Mouse (Mus musculus) forebrain, embryonic 15.5 days (tissue): ENCODE measurements around the gene Aox4. TPM values are rescaled to one million over a fixed set of nuclear protein-coding genes. Genes with fewer than 3 reads are reported as not detected.

ENCODE experiments used
- ATAC-seq: fragments of 200-750 bp; cut with Nextera tagmentation; replicated peaks from 2 replicates; pipeline ENCODE4 v1.8.0; 2017; ENCODE audit warnings: mild to moderate bottlenecking, moderate TSS enrichment, moderate library complexity
- H3K27ac ChIP-seq: fragments of 300-500 bp; sonication (generic); replicated peaks from 2 replicates; pipeline ENCODE4 v1.5.1; 2015; ENCODE audit warnings: mild to moderate bottlenecking, inconsistent platforms
- H3K27me3 ChIP-seq: fragments of 300-500 bp; sonication (generic); 2 replicates; pipeline ENCODE4 v1.6.1; 2015; ENCODE audit warnings: inconsistent platforms
- H3K36me3 ChIP-seq: fragments of 300-500 bp; sonication (generic); 2 replicates; pipeline ENCODE4 v1.6.1; 2015; ENCODE audit warnings: mild to moderate bottlenecking, inconsistent platforms
- H3K4me1 ChIP-seq: fragments of 300-500 bp; sonication (generic); 2 replicates; pipeline ENCODE4 v1.6.1; 2015; ENCODE audit warnings: inconsistent platforms
- H3K4me2 ChIP-seq: fragments of 300-500 bp; sonication (generic); replicated peaks from 2 replicates; pipeline ENCODE4 v1.6.1; 2015; ENCODE audit warnings: mild to moderate bottlenecking, inconsistent platforms
- H3K4me3 ChIP-seq: fragments of 300-500 bp; sonication (generic); 2 replicates; pipeline ENCODE4 v1.5.1; 2015; ENCODE audit warnings: mild to moderate bottlenecking, inconsistent platforms
- H3K9ac ChIP-seq: fragments of 300-500 bp; sonication (generic); replicated peaks from 2 replicates; pipeline ENCODE4 v1.6.1; 2015; ENCODE audit warnings: mild to moderate bottlenecking, inconsistent platforms
- H3K9me3 ChIP-seq: fragments of 300-500 bp; sonication (generic); 2 replicates; pipeline ENCODE4 v1.6.1; 2016; ENCODE audit warnings: inconsistent platforms
- WGBS: fragments of 180-500 bp; shearing (Covaris S2); methylation state at CpG from one replicate; pipeline ENCODE4 v1.1.7; 2015; ENCODE audit warnings: mixed read lengths; 5-methylcytosine and 5-hydroxymethylcytosine counted together
- polyA plus RNA-seq: library from polyadenylated mRNA; unstranded; fragments of >200 nt; fragmentation: Nextera tagmentation; extraction: Ambion mirVana; gene quantifications from 2 replicates; pipeline ENCODE4 v1.2.1, GENCODE M21; 2015

Aox4 gene
- polyA plus RNA-seq, 1 experiment from 2014 or later, result 1.1 TPM

GRCm38 (mm10) chr1:58221070-58221469 lies 10.9 kb downstream of the Aox4 start:
- H3K27ac ChIP-seq, result peak overlapping the region; percentile 58

DNA sequence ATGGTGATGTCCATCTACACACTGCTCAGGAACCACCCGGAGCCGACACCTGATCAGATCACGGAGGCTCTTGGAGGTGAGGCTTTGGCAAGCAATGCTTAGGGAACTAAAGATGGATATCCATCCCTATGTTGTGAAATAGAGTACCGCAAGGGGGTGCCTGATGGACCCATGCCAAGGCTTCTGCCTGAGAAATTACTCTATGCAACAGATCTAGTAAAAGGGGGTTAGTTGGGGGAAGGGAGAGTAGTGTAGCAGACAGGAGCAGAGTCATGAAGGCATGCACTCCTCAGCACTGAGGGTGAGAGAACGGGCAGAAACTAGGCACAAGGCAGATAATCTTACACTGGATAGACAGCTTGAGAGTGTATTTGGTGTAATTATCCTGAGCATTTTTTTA lies 11.7 kb downstream of the Aox4 start:
- Histone ChIP-seq H3K4me2 (no peak overlapping the region), H3K27me3 (no peaks in the 10 kb centered on the region), H3K9me3 (no peaks in the 10 kb centered on the region), H3K4me3 (no peak overlapping the region), H3K9ac (no peak overlapping the region), H3K4me1 (peaks cover 15% of the 10 kb centered on the region), H3K27ac (peak overlapping the region; percentile 58), H3K36me3 (no peaks in the 10 kb centered on the region)
- ATAC-seq, result peak; percentile 84
- WGBS, result 72% methylated on average over 5 of the region's 5 CpGs

More at GRCm38 (mm10) chr1:58221070-58221469, 10.9 kb downstream of the Aox4 start:
- no peak overlapping the region for H3K9ac ChIP-seq
- no peak overlapping the region for H3K4me2 ChIP-seq
- ATAC-seq, result 0 out of 2 replicates have a peak, but pooled peaks have one; percentile 27
- H3K9me3 ChIP-seq, result no peaks in the 10 kb centered on the region
- H3K4me1 ChIP-seq, result peaks cover 22% of the 10 kb centered on the region
- H3K36me3 ChIP-seq, result no peaks in the 10 kb centered on the region
- whole genome bisulfite sequencing, result 51% methylated on average over 6 of the region's 6 CpGs
- H3K27me3 ChIP-seq, result no peaks in the 10 kb centered on the region
- H3K4me3 ChIP-seq, result no peak overlapping the region

GRCm38 (mm10) chr1:58228086-58228485 lies 17.9 kb downstream of the Aox4 start:
- 83% methylated on average over 6 of the region's 6 CpGs for WGBS
- no peak overlapping the region for H3K4me3 ChIP-seq
- H3K27me3 ChIP-seq, result no peaks in the 10 kb centered on the region

GRCm38 (mm10) chr1:58228916-58229315 lies 18.7 kb downstream of the Aox4 start:
- Histone ChIP-seq H3K27ac (no peak overlapping the region), H3K4me2 (no peak overlapping the region), H3K36me3 (no peaks in the 10 kb centered on the region), H3K4me3 (no peak overlapping the region), H3K9me3 (no peaks in the 10 kb centered on the region), H3K27me3 (no peaks in the 10 kb centered on the region), H3K9ac (no peak overlapping the region), H3K4me1 (no peaks in the 10 kb centered on the region)
- ATAC-seq, result no peak

More at GRCm38 (mm10) chr1:58228086-58228485, 17.9 kb downstream of the Aox4 start:
- no peaks in the 10 kb centered on the region for H3K9me3 ChIP-seq
- no peaks in the 10 kb centered on the region for H3K36me3 ChIP-seq
- H3K9ac ChIP-seq, result no peak overlapping the region
- no peak overlapping the region for H3K4me2 ChIP-seq
- no peak overlapping the region for H3K27ac ChIP-seq
- no peaks in the 10 kb centered on the region for H3K4me1 ChIP-seq
- no peak for ATAC-seq

- H3K4me1 ChIP-seq, result no peaks in the 10 kb centered on the region
- H3K9me3 ChIP-seq, result no peaks in the 10 kb centered on the region
- no peak overlapping the region for H3K4me3 ChIP-seq
- no peak overlapping the region for H3K9ac ChIP-seq
- no peaks in the 10 kb centered on the region for H3K36me3 ChIP-seq
- WGBS, result 94% methylated on average over 4 of the region's 4 CpGs
- no peaks in the 10 kb centered on the region for H3K27me3 ChIP-seq
- ATAC-seq, result no peak
- no peak overlapping the region for H3K27ac ChIP-seq
- H3K4me2 ChIP-seq, result no peak overlapping the region
Observed at GRCm38 (mm10) chr1:58229774-58230173, 19.6 kb downstream of the Aox4 start.

DNA sequence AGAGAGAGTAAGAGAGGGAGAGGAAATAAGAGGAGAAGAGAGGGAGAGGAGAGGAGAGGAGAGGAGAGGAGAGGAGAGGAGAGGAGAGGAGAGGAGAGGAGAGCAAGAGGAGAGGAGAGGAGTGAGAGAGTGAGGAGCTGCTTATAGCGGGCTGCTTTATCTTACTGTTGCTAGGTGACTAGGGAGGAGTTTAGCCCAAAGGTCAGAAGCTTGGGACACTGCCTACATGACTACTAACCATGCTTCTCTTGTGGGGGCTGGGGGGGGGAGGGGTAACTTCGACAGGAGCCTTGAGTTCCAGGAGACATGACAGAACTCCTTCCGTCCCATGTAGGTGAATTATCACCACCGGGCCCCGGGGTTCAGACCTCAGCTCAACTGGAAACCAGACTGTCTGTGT lies 20.3 kb downstream of the Aox4 start:
- ATAC-seq, result no peak
- Histone ChIP-seq H3K9ac (no peak overlapping the region), H3K36me3 (no peaks in the 10 kb centered on the region), H3K9me3 (no peaks in the 10 kb centered on the region), H3K27ac (no peak overlapping the region), H3K4me1 (no peaks in the 10 kb centered on the region), H3K27me3 (no peaks in the 10 kb centered on the region), H3K4me2 (no peak overlapping the region), H3K4me3 (no peak overlapping the region)
- WGBS, result 70% methylated on average over 5 of the region's 5 CpGs

- Histone ChIP-seq H3K9me3 (no peaks in the 10 kb centered on the region), H3K9ac (no peak overlapping the region), H3K36me3 (no peaks in the 10 kb centered on the region), H3K4me1 (no peaks in the 10 kb centered on the region), H3K4me2 (no peak overlapping the region), H3K27ac (no peak overlapping the region), H3K27me3 (no peaks in the 10 kb centered on the region), H3K4me3 (no peak overlapping the region)
- ATAC-seq, result no peak
- 53% methylated on average over 5 of the region's 5 CpGs for WGBS
Observed at GRCm38 (mm10) chr1:58235405-58235804, 25.2 kb downstream of the Aox4 start.

GRCm38 (mm10) chr1:58237527-58238299 lies 27.5 kb downstream of the Aox4 start:
- Histone ChIP-seq H3K4me2 (no peak overlapping the region), H3K27ac (no peak overlapping the region), H3K9ac (no peak overlapping the region), H3K36me3 (no peaks in the 10 kb centered on the region), H3K9me3 (no peaks in the 10 kb centered on the region), H3K27me3 (no peaks in the 10 kb centered on the region), H3K4me3 (no peak overlapping the region), H3K4me1 (no peaks in the 10 kb centered on the region)
- 74% methylated on average over 4 of the region's 4 CpGs for WGBS
- ATAC-seq, result no peak

DNA sequence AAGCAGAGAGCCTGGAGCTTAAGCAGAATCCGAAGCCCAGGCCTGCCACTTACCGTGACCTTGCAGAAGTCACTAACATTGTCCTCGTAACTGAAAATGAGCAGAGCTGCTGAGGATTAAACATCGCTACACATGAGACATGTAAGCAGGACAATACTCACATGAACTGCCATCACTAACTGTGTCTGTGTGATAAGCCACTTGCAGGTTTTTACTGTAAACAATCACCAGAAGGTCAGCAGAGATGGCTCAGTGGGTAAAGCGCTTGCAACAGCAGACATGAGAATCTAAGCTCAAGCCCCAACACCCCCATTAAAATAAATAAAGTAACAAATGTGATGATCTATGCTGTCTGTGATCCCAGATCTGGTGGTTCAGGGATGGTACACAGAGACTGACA lies 28.2 kb downstream of the Aox4 start:
- no peak overlapping the region for H3K4me3 ChIP-seq

DNA sequence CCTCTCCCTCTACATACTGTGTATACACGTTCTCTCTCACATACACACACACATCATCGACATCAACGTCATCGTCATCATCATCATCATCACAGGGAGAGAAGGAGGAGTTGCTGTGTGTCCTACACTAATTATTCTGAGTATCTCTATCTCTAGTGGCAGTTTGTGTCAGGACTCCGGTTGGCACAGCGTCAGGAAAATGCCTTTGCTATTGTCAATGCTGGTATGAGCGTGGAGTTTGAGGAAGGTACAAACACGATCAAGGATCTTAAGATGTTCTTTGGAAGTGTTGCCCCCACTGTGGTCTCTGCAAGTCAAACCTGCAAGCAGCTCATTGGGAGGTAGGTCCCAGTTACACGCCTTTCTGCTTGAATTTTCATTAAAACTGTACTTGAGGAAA lies 28.8 kb downstream of the Aox4 start:
- Histone ChIP-seq H3K4me1 (no peaks in the 10 kb centered on the region), H3K27ac (no peak overlapping the region), H3K9me3 (no peaks in the 10 kb centered on the region), H3K27me3 (no peaks in the 10 kb centered on the region), H3K9ac (no peak overlapping the region), H3K4me2 (no peak overlapping the region), H3K4me3 (no peak overlapping the region), H3K36me3 (no peaks in the 10 kb centered on the region)
- ATAC-seq, result no peak
- 95% methylated on average over 9 of the region's 9 CpGs for WGBS

More for the DNA sequence above, 28.2 kb downstream of the Aox4 start:
- Histone ChIP-seq H3K27ac (no peak overlapping the region), H3K4me1 (no peaks in the 10 kb centered on the region), H3K36me3 (no peaks in the 10 kb centered on the region), H3K9me3 (no peaks in the 10 kb centered on the region), H3K4me2 (no peak overlapping the region), H3K27me3 (no peaks in the 10 kb centered on the region), H3K9ac (no peak overlapping the region)
- WGBS, result 92% methylated on average over 5 of the region's 5 CpGs
- no peak for ATAC-seq

DNA sequence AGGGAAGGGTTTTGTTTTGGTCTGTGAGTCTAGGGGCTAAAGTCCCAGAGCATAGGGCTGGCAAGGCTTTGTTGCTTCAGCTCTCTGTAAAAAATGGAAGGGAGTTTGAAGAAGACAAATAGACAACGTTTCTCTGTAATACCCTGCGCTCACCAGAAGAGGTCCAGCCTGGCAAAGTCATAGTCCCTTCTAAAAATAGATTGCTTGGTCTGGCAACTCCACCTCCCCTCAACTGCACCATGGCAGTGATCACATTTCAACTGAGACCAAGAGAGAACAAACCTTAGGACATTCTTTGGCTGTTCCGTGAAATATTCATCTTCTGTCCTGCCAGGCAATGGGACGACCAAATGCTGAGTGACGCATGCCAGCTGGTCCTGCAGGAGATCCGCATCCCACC lies 30.1 kb downstream of the Aox4 start:
- Histone ChIP-seq H3K27me3 (no peaks in the 10 kb centered on the region), H3K4me3 (no peak overlapping the region), H3K36me3 (no peaks in the 10 kb centered on the region), H3K9me3 (no peaks in the 10 kb centered on the region), H3K4me1 (no peaks in the 10 kb centered on the region), H3K4me2 (no peak overlapping the region), H3K27ac (no peak overlapping the region), H3K9ac (no peak overlapping the region)
- 72% methylated on average over 6 of the region's 6 CpGs for WGBS
- no peak for ATAC-seq

DNA sequence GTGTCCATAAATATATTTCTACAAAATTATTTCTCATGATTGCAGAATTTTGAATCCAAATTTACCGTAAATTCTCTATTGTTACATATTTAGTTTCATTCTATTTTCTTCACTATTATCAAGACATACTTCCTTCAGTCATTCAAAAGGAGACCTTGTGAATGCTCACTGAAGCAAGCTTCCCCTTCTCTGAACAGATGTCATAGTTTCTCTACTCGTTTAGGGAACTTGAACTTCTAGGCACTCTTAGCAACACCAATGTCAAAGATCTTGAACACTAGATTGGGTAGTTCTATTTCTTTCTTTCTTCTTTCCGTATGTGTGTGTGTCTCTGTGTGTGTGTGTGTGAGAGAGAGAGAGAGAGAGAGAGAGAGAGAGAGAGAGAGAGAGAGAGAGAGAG lies 34.3 kb downstream of the Aox4 start:
- Histone ChIP-seq H3K27me3 (no peaks in the 10 kb centered on the region), H3K9ac (no peak overlapping the region)
- ATAC-seq, result no peak

GRCm38 (mm10) chr1:58248518-58248917 lies 38.3 kb downstream of the Aox4 start:
- Histone ChIP-seq H3K4me2 (no peak overlapping the region), H3K4me1 (no peaks in the 10 kb centered on the region), H3K27me3 (no peaks in the 10 kb centered on the region), H3K9ac (no peak overlapping the region), H3K9me3 (no peaks in the 10 kb centered on the region), H3K27ac (no peak overlapping the region), H3K4me3 (no peak overlapping the region), H3K36me3 (no peaks in the 10 kb centered on the region)
- no peak for ATAC-seq
- WGBS, result 81% methylated on average over 1 of the region's 1 CpGs

More for the DNA sequence above, 34.3 kb downstream of the Aox4 start:
- H3K4me1 ChIP-seq, result no peaks in the 10 kb centered on the region
- no peak overlapping the region for H3K27ac ChIP-seq
- no peak overlapping the region for H3K4me3 ChIP-seq
- 82% methylated on average over 3 of the region's 3 CpGs for WGBS
- no peaks in the 10 kb centered on the region for H3K36me3 ChIP-seq
- H3K9me3 ChIP-seq, result no peaks in the 10 kb centered on the region
- H3K4me2 ChIP-seq, result no peak overlapping the region
